Mouse (Mus musculus) erythroblast, embryonic 14.5 days (primary cell): ENCODE results near the gene Oaf.

Experiments
- GATA1 ChIP-seq: IDR thresholded peaks from 2 replicates; pipeline ENCODE4 v1.6.1; 2012; ENCODE audit warnings: low read length, inconsistent platforms, mixed read lengths
- TAL1 ChIP-seq: IDR thresholded peaks from 3 replicates; pipeline ENCODE4 v1.6.1; 2012; ENCODE audit warnings: low read length, inconsistent platforms, mixed read lengths

- TF ChIP-seq TAL1 = no peak
- TF ChIP-seq GATA1 = no peak
Measured at GRCm38 (mm10) chr9:43179614-43180013, 60.1 kb downstream of the Oaf start.
